Mouse (Mus musculus) MEL (cell line): ENCODE measurements at regions not wholly inside any gene's neighbourhood (a gene's known extent, or its start where the extent isn't known, plus 50 kb on each side); places are given as distances from the start of the nearest gene placed in this dataset.

ENCODE experiments used
- CTCF ChIP-seq, 3 experiments: IDR thresholded peaks in 2 of 3; conservative IDR thresholded peaks in 1 of 3; 2 replicates each; pipeline ENCODE4 v1.5.1; 2011 to 2012; ENCODE audit warnings: low read length in 3 of 3, low read depth in 2 of 3, mild to moderate bottlenecking in 2 of 3, improper control_type of control experiment in 1 of 3, inconsistent platforms in 1 of 3, mixed read lengths in 1 of 3, moderate library complexity in 1 of 3; ENCODE audit not compliant: control insufficient read depth in 1 of 3, insufficient read depth in 1 of 3, poor library complexity in 1 of 3, severe bottlenecking in 1 of 3
- GABPA ChIP-seq: IDR thresholded peaks from 2 replicates; pipeline ENCODE4 v1.6.1; 2012; ENCODE audit warnings: low read depth, mild to moderate bottlenecking, inconsistent platforms, low read length, improper control_type of control experiment, moderate library complexity
- GATA1 ChIP-seq: IDR thresholded peaks from 2 replicates; pipeline ENCODE4 v1.6.1; 2011; ENCODE audit warnings: low read depth, low read length, improper control_type of control experiment
- MAZ ChIP-seq: IDR thresholded peaks from 2 replicates; pipeline ENCODE4 v1.6.1; 2012; ENCODE audit warnings: low read depth, mild to moderate bottlenecking, inconsistent platforms, low read length, improper control_type of control experiment
- MEF2A ChIP-seq: IDR thresholded peaks from 2 replicates; pipeline ENCODE4 v1.6.1; 2014; ENCODE audit warnings: low read depth, mild to moderate bottlenecking, inconsistent platforms, low read length, improper control_type of control experiment; ENCODE audit not compliant: poor library complexity, insufficient replicate concordance, severe bottlenecking; ENCODE audit errors: extremely low read depth
- MXI1 ChIP-seq: IDR thresholded peaks from 2 replicates; pipeline ENCODE4 v1.6.1; 2011; ENCODE audit warnings: mild to moderate bottlenecking, low read depth, low read length, improper control_type of control experiment
- POLR2A ChIP-seq, 2 experiments: IDR thresholded peaks; 2 replicates each; pipeline ENCODE4 v1.6.1; 2011 to 2012; ENCODE audit warnings: low read length in 2 of 2, mild to moderate bottlenecking in 2 of 2, control low read depth in 1 of 2, improper control_type of control experiment in 1 of 2, low read depth in 1 of 2, moderate library complexity in 1 of 2; ENCODE audit not compliant: control insufficient read depth in 1 of 2, insufficient read depth in 1 of 2, poor library complexity in 1 of 2
- SIN3A ChIP-seq: IDR thresholded peaks from 2 replicates; pipeline ENCODE4 v1.6.1; 2012; ENCODE audit warnings: low read length, improper control_type of control experiment, inconsistent platforms

DNA sequence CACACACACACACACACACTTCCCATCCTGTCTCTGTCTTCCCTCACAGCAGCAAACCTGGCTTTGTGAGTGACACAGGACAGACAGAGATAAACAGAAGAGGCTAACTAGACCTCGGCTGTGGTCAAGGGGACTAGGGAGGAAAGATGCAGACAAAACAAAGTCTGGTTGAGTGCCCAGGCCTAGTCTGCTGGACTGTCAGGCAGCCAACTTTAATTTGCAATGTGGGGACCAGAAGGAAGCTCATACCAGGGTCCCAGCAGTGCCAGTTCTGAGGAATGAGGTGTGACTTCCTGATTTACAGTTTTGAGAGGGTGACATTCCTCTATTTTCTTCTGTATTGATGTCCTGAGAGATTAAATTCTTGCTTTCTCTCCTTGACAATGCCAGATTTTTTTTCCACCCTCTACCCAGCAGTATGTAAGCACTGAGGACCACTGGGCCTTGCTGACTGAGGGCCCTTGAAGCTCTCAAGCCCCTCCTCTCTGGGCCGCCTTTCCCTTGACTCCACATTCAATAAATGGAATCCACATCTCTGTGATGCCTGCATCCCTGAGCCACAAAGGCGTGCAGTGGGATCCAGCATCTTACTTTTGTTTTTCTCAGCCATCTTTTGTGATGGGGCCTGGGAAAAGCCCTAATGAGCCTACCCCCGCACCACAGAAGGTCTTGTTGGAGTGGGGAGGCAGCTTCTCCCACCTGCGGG, 124.6 kb downstream of the Tcp10c start:
- TF ChIP-seq CTCF (IDR thresholded peaks at IDR 0.05 in 2 of 3, conservative IDR thresholded peaks at IDR 0.05 in 1 of 3; ENCODE audit: control insufficient read depth in 1 of 3, insufficient read depth in 1 of 3, low read depth in 2 of 3, low read length in 3 of 3, poor library complexity in 1 of 3, severe bottlenecking in 1 of 3) (no peak), GABPA (no peak), GATA1 (no peak), POLR2A (IDR thresholded peaks at IDR 0.05; ENCODE audit: control insufficient read depth in 1 of 2, insufficient read depth in 1 of 2, low read depth in 1 of 2, low read length in 2 of 2, poor library complexity in 1 of 2) (no peak), MAZ (no peak), MEF2A (no peak), SIN3A (no peak), MXI1 (no peak)
